Mouse (Mus musculus): Measurements from ENCODE around the gene Oprd1. TPM values are rescaled to one million over a fixed set of nuclear protein-coding genes. Genes with fewer than 3 reads are reported as not detected.

Gene Oprd1
- 0.07 TPM for polyA plus RNA-seq (2017; shearing (Covaris generic))

GRCm38 (mm10) chr4:132144080-132144841, at the start of gene Oprd1:
Gene Oprd1 (minus strand): TSS chr4:132144486.

GRCm38 (mm10) chr4:132074933-132075769, 69.1 kb downstream of the Oprd1 start, which contains the start of gene Epb41:
Gene Epb41 (minus strand): TSS chr4:132075321.

DNA sequence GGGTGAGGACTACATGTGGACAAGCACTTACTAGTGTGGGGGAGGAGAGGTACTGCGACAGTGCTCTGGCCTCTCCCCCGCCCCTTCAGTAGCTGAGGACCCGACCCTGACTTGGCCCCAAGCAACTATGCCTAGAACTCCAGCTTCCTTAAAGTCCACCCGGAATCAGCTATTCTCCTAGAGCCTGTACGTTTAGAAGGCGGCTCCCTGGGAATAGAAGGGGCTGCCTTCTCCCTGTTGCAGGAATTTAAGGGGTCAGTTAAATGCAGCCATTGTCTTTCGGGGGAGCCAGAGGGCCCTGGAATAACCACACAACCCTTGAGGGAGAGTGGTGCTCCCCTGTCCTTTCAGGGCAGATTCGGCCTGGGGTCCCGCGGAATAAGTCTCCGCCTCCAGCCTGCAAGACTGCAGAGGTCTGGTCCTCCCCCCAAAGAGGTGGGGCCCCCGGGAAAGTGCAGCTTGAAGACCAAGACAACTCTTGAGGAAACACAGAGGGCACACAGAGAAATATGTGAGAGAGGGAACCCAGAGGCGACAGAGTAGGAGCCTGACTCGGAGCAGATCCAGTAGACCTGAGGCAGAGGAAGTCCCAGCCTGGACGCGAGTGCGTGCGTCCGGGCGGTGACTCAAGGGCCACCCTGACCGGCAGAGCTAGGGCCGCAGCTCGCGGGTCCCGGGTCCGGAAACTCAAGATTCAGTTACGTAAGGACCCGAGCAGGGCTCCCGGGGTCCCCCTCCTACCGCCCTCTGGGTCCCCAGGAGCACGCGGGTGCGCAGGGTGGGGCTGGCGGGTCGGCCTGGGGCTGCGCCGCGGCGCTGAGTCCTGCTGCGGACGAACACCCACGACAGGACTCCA, 70.0 kb downstream of the Oprd1 start, which contains the start of gene Gm10300:
Gm10300 (plus strand) TSS at position 621 of the 856 bp plus-strand sequence.

Other genes with a start within 250 kb of the Oprd1 start
- gene Tmem200b, start 222.7 kb downstream of the Oprd1 start, polyA plus RNA-seq (2017; shearing (Covaris generic)): not detected
- not detected for gene Gm10300, start 69.8 kb downstream of the Oprd1 start, polyA plus RNA-seq (2017; shearing (Covaris generic))
- gene Epb41, start 69.2 kb downstream of the Oprd1 start, polyA plus RNA-seq (2017; shearing (Covaris generic)): 94.9 TPM
- gene Ythdf2, start 67.8 kb upstream of the Oprd1 start, polyA plus RNA-seq (2017; shearing (Covaris generic)): 128 TPM
- 5.5 TPM for gene Gmeb1, start 117.1 kb upstream of the Oprd1 start, polyA plus RNA-seq (2017; shearing (Covaris generic))
- 97.0 TPM for gene Taf12, start 129.9 kb upstream of the Oprd1 start, polyA plus RNA-seq (2017; shearing (Covaris generic))
- gene Rab42, start 158.9 kb upstream of the Oprd1 start, polyA plus RNA-seq (2017; shearing (Covaris generic)): 0.39 TPM
- gene Trnau1ap, start 185.1 kb upstream of the Oprd1 start, polyA plus RNA-seq (2017; shearing (Covaris generic)): 55.5 TPM
- gene Rcc1, start 209.1 kb upstream of the Oprd1 start, polyA plus RNA-seq (2017; shearing (Covaris generic)): 37.0 TPM

Data from inflammation-experienced regulatory T-cells, adult 16 weeks (primary cell).